Mouse (Mus musculus) myocyte (in vitro differentiated cells): Measurements from ENCODE around the gene Slc3a2.

ENCODE experiments used
- CEBPB ChIP-seq: IDR thresholded peaks from 2 replicates; pipeline ENCODE4 v1.6.1; 2011; ENCODE audit warnings: mild to moderate bottlenecking, moderate library complexity; ENCODE audit not compliant: poor library complexity, insufficient read depth, severe bottlenecking
- E2F4 ChIP-seq: IDR thresholded peaks from one replicate; pipeline ENCODE4 v1.6.1; 2011; ENCODE audit warnings: mild to moderate bottlenecking, control low read depth, moderate library complexity; ENCODE audit not compliant: insufficient read depth
- MAX ChIP-seq: IDR thresholded peaks from one replicate; pipeline ENCODE4 v1.6.1; 2011; ENCODE audit warnings: low read depth, mild to moderate bottlenecking, control low read depth
- MYOD1 ChIP-seq, 3 experiments: IDR thresholded peaks; one replicate each; pipeline ENCODE4 v1.6.1; 2011; ENCODE audit warnings: control low read depth in 2 of 3, low read depth in 2 of 3, mild to moderate bottlenecking in 2 of 3, moderate library complexity in 1 of 3; ENCODE audit not compliant: insufficient read length in 2 of 3, control insufficient read depth in 1 of 3
- POLR2A ChIP-seq: IDR thresholded peaks from one replicate; pipeline ENCODE4 v1.6.1; 2011; ENCODE audit warnings: low read depth, mild to moderate bottlenecking, control low read depth, moderate library complexity; ENCODE audit not compliant: insufficient read length
- POLR2AphosphoS2 ChIP-seq: IDR thresholded peaks from one replicate; pipeline ENCODE4 v1.6.1; 2011; ENCODE audit warnings: low read depth, control low read depth; ENCODE audit not compliant: insufficient read length
- SRF ChIP-seq: IDR thresholded peaks from one replicate; pipeline ENCODE4 v1.6.1; 2011; ENCODE audit warnings: low read depth; ENCODE audit not compliant: control insufficient read depth, insufficient read length
- TCF12 ChIP-seq: IDR thresholded peaks from one replicate; pipeline ENCODE4 v1.6.1; 2011; ENCODE audit warnings: mild to moderate bottlenecking, control low read depth; ENCODE audit not compliant: poor library complexity, insufficient read depth, severe bottlenecking
- TCF3 ChIP-seq: IDR thresholded peaks from one replicate; pipeline ENCODE4 v1.6.1; 2011; ENCODE audit warnings: low read depth, control low read depth; ENCODE audit not compliant: insufficient read length
- USF1 ChIP-seq: IDR thresholded peaks from one replicate; pipeline ENCODE4 v1.6.1; 2011; ENCODE audit warnings: low read depth, mild to moderate bottlenecking, control low read depth, moderate library complexity

- no peak for TF ChIP-seq MAX
- TF ChIP-seq POLR2A, result no peak
- no peak for TF ChIP-seq USF1
- no peak for TF ChIP-seq E2F4
- no peak for TF ChIP-seq POLR2AphosphoS2
- TF ChIP-seq SRF, result no peak
- TF ChIP-seq MYOD1 (IDR thresholded peaks at IDR 0.05; ENCODE audit: control insufficient read depth in 1 of 3, insufficient read length in 2 of 3, low read depth in 2 of 3), result no peak
- no peak for TF ChIP-seq TCF12
- no peak for TF ChIP-seq TCF3
- TF ChIP-seq CEBPB, result no peak
Measured at GRCm38 (mm10) chr19:8714653-8715481, 8.3 kb downstream of the Slc3a2 start.
